Mouse (Mus musculus) myocyte (in vitro differentiated cells): ENCODE data around the gene Susd2.

Source experiments
- E2F4 ChIP-seq: IDR thresholded peaks from one replicate; pipeline ENCODE4 v1.6.1; 2011; ENCODE audit warnings: mild to moderate bottlenecking, control low read depth, moderate library complexity; ENCODE audit not compliant: insufficient read depth
- MYOG ChIP-seq, 3 experiments: IDR thresholded peaks; one replicate each; pipeline ENCODE4 v1.6.1; 2011; ENCODE audit warnings: control low read depth in 2 of 3, low read depth in 2 of 3, mild to moderate bottlenecking in 2 of 3; ENCODE audit not compliant: insufficient read length in 2 of 3, control insufficient read depth in 1 of 3, insufficient read depth in 1 of 3
- POLR2A ChIP-seq: IDR thresholded peaks from one replicate; pipeline ENCODE4 v1.6.1; 2011; ENCODE audit warnings: low read depth, mild to moderate bottlenecking, control low read depth, moderate library complexity; ENCODE audit not compliant: insufficient read length
- POLR2AphosphoS2 ChIP-seq: IDR thresholded peaks from one replicate; pipeline ENCODE4 v1.6.1; 2011; ENCODE audit warnings: low read depth, control low read depth; ENCODE audit not compliant: insufficient read length
- TCF12 ChIP-seq: IDR thresholded peaks from one replicate; pipeline ENCODE4 v1.6.1; 2011; ENCODE audit warnings: mild to moderate bottlenecking, control low read depth; ENCODE audit not compliant: poor library complexity, insufficient read depth, severe bottlenecking

- TF ChIP-seq POLR2A (no peak), POLR2AphosphoS2 (no peak), E2F4 (no peak), TCF12 (no peak), MYOG (IDR thresholded peaks at IDR 0.05; ENCODE audit: control insufficient read depth in 1 of 3, insufficient read depth in 1 of 3, insufficient read length in 2 of 3, low read depth in 2 of 3) (no peak)
Observed at GRCm38 (mm10) chr10:75661876-75662275, 18.1 kb upstream of the Susd2 start.
